Mouse (Mus musculus) embryonic stem cell, embryonic (primary cell): ENCODE results near the gene Nckap5l.

Experiments used
- CTCF ChIA-PET, 4 experiments: fragments of 300-600 bp in 2 of 4; fragments of 350-600 bp in 2 of 4; sonication (Branson Sonifier 250); formaldehyde crosslinking; loops; one replicate each; lab custom pipeline; 2022; ENCODE audit warnings: inconsistent platforms in 2 of 4; lab: Charles Lee
- POLR2A ChIA-PET, 4 experiments: fragments of 300-600 bp in 2 of 4; fragments of 350-600 bp in 2 of 4; sonication (Branson Sonifier 250); formaldehyde crosslinking; loops; one replicate each; lab custom pipeline; 2022; ENCODE audit warnings: antibody characterized with exemption in 4 of 4, inconsistent platforms in 1 of 4; lab: Charles Lee

The Nckap5l gene

GRCm38 (mm10) chr15:99449751-99450280 lies 7.7 kb downstream of the Nckap5l start:
- CTCF ChIA-PET, result interaction anchor here in 3 of 4 experiments (0.6 to 1.6 kb wide), 6 partner anchors 17 to 70 kb away, joined by 3 to 4 read pairs (median 3); no protein-coding TSS in a partner anchor

GRCm38 (mm10) chr15:99449131-99449750 lies 8.3 kb downstream of the Nckap5l start:
- ChIA-PET CTCF (interaction anchor here in 3 of 4 experiments (0.6 to 1.6 kb wide), 6 partner anchors 16 to 70 kb away, joined by 3 to 4 read pairs (median 3); no protein-coding TSS in a partner anchor), POLR2A (interaction anchor here in 3 of 4 experiments (0.6 to 2.5 kb wide), 11 partner anchors 8 to 190 kb away, joined by 3 to 7 read pairs (median 4); partner anchors contain the start of gene Nckap5l (in 1 of the 3))

More at GRCm38 (mm10) chr15:99449751-99450280, 7.7 kb downstream of the Nckap5l start:
- POLR2A ChIA-PET, result interaction anchor here in 3 of 4 experiments (0.6 to 2.5 kb wide), 9 partner anchors 8 to 190 kb away, joined by 3 to 7 read pairs (median 4); partner anchors contain the start of gene Nckap5l (in 1 of the 3)

GRCm38 (mm10) chr15:99446136-99446535 lies 11.4 kb downstream of the Nckap5l start:
- ChIA-PET CTCF (interaction anchor here in 3 of 4 experiments (0.6 to 1.5 kb wide), 4 partner anchors 25 to 1272 kb away, joined by 3 to 4 read pairs (median 4); no protein-coding TSS in a partner anchor), POLR2A (interaction anchor here (0.5 to 2.7 kb wide), 4 partner anchors 12 to 260 kb away, joined by 3 to 8 read pairs (median 4); partner anchors contain the start of gene Nckap5l (in 1 of the 4))

- ChIA-PET CTCF (interaction anchor here in 2 of 4 experiments (0.9 to 1.5 kb wide), 2 partner anchors 26 to 270 kb away, joined by 3 to 4 read pairs; no protein-coding TSS in a partner anchor), POLR2A (interaction anchor here in 3 of 4 experiments (0.5 to 2.7 kb wide), 4 partner anchors 13 to 193 kb away, joined by 3 to 8 read pairs (median 3); partner anchors contain the start of gene Nckap5l (in 1 of the 3))
These were observed 12.0 kb downstream of the Nckap5l start for GRCm38 (mm10) chr15:99445567-99445966.

- ChIA-PET POLR2A (interaction anchor here in 2 of 4 experiments (0.6 to 1.2 kb wide), 2 partner anchors 16 to 389 kb away, joined by 3 to 5 read pairs; no protein-coding TSS in a partner anchor), CTCF (no interaction called here)
These were observed 15.2 kb downstream of the Nckap5l start for GRCm38 (mm10) chr15:99442358-99442757.

GRCm38 (mm10) chr15:99440816-99441457 lies 16.6 kb downstream of the Nckap5l start:
- ChIA-PET CTCF (interaction anchor here in 1 of 4 experiments (1.5 kb wide), 1 partner anchor 14 kb away, joined by 4 read pairs; no protein-coding TSS in a partner anchor), POLR2A (interaction anchor here in 3 of 4 experiments (0.6 to 1.6 kb wide), 7 partner anchors 10 to 1200 kb away, joined by 3 to 5 read pairs (median 4); partner anchors contain the start of gene Nckap5l (in 1 of the 3))

- ChIA-PET CTCF (interaction anchor here in 1 of 4 experiments (1.5 kb wide), 1 partner anchor 13 kb away, joined by 4 read pairs; no protein-coding TSS in a partner anchor), POLR2A (interaction anchor here in 3 of 4 experiments (0.7 to 1.6 kb wide), 6 partner anchors 9 to 1201 kb away, joined by 3 to 5 read pairs (median 4); partner anchors contain the start of gene Nckap5l (in 1 of the 3))
These were observed 17.3 kb downstream of the Nckap5l start for GRCm38 (mm10) chr15:99440112-99440815.

GRCm38 (mm10) chr15:99438966-99439698 lies 18.4 kb downstream of the Nckap5l start:
- ChIA-PET POLR2A (interaction anchor here in 2 of 4 experiments (0.6 to 1.4 kb wide), 5 partner anchors 10 to 239 kb away, joined by 3 to 6 read pairs (median 3); partner anchors contain the start of gene Nckap5l (in 1 of the 2)), CTCF (no interaction called here)

GRCm38 (mm10) chr15:99433913-99434312 lies 23.6 kb downstream of the Nckap5l start:
- ChIA-PET POLR2A (interaction anchor here in 3 of 4 experiments (0.6 to 2.9 kb wide), 9 partner anchors 9 to 198 kb away, joined by 3 to 16 read pairs (median 4); partner anchors contain the start of genes Nckap5l (in 1 of the 3) and Tmbim6 (in 1 of the 3)), CTCF (interaction anchor here (0.6 to 2.2 kb wide), 7 partner anchors 11 to 38 kb away, joined by 3 to 6 read pairs (median 4); no protein-coding TSS in a partner anchor)

- POLR2A ChIA-PET, result interaction anchor here in 2 of 4 experiments (0.6 to 2.9 kb wide), 10 partner anchors 8 to 197 kb away, joined by 3 to 16 read pairs (median 4); partner anchors contain the start of genes Nckap5l (in 1 of the 2) and Tmbim6 (in 1 of the 2)
- CTCF ChIA-PET, result interaction anchor here (0.5 to 2.2 kb wide), 14 partner anchors 11 to 1021 kb away, joined by 3 to 6 read pairs (median 4); no protein-coding TSS in a partner anchor
These were observed 24.3 kb downstream of the Nckap5l start for GRCm38 (mm10) chr15:99433081-99433718.

GRCm38 (mm10) chr15:99431967-99432366 lies 25.6 kb downstream of the Nckap5l start:
- CTCF ChIA-PET, result interaction anchor here in 2 of 4 experiments (0.9 to 1.6 kb wide), 2 partner anchors 14 to 149 kb away, joined by 3 read pairs; no protein-coding TSS in a partner anchor
- POLR2A ChIA-PET, result interaction anchor here in 2 of 4 experiments (0.8 to 1.9 kb wide), 4 partner anchors 12 to 20 kb away, joined by 3 to 7 read pairs (median 4); no protein-coding TSS in a partner anchor

GRCm38 (mm10) chr15:99431504-99431903 lies 26.0 kb downstream of the Nckap5l start:
- ChIA-PET CTCF (no interaction called here), POLR2A (interaction anchor here in 2 of 4 experiments (0.6 to 2.2 kb wide), 4 partner anchors 9 to 49 kb away, joined by 3 to 10 read pairs (median 4); no protein-coding TSS in a partner anchor)

GRCm38 (mm10) chr15:99431063-99431462 lies 26.5 kb downstream of the Nckap5l start:
- ChIA-PET POLR2A (interaction anchor here in 2 of 4 experiments (0.6 to 2.2 kb wide), 6 partner anchors 10 to 50 kb away, joined by 3 to 10 read pairs (median 4); no protein-coding TSS in a partner anchor), CTCF (no interaction called here)

- ChIA-PET CTCF (interaction anchor here in 1 of 4 experiments (0.5 to 0.8 kb wide), 2 partner anchors 15 to 256 kb away, joined by 3 to 4 read pairs; no protein-coding TSS in a partner anchor), POLR2A (interaction anchor here in 3 of 4 experiments (0.6 to 5.5 kb wide), 9 partner anchors 9 to 317 kb away, joined by 3 to 19 read pairs (median 4); no protein-coding TSS in a partner anchor)
These were observed 27.2 kb downstream of the Nckap5l start for GRCm38 (mm10) chr15:99430394-99430793.

- ChIA-PET POLR2A (interaction anchor here in 2 of 4 experiments (1.8 to 2.1 kb wide), 2 partner anchors 10 to 34 kb away, joined by 6 to 7 read pairs; partner anchors contain the start of gene Nckap5l (in 1 of the 2)), CTCF (interaction anchor here in 1 of 4 experiments (1.1 to 4.0 kb wide), 2 partner anchors 8 to 47 kb away, joined by 3 to 22 read pairs; no protein-coding TSS in a partner anchor)
These were observed 33.7 kb downstream of the Nckap5l start for GRCm38 (mm10) chr15:99423884-99424283.
